Mouse (Mus musculus) lung, postnatal 4 days (tissue): ENCODE results near the gene Mical3.
A peak's percentile ranks its signal among the peaks of the same experiment; 100 is the strongest.
"Not testable (repeated sequence)": the region's sequence is repeated elsewhere in the genome, so short reads cannot be mapped to it uniquely, and the experiment has no call there.

Source experiments
- DNase-seq, 2 experiments: peaks; one replicate each; pipeline ENCODE4 v3.0.0; 2021

Gene Mical3

DNA sequence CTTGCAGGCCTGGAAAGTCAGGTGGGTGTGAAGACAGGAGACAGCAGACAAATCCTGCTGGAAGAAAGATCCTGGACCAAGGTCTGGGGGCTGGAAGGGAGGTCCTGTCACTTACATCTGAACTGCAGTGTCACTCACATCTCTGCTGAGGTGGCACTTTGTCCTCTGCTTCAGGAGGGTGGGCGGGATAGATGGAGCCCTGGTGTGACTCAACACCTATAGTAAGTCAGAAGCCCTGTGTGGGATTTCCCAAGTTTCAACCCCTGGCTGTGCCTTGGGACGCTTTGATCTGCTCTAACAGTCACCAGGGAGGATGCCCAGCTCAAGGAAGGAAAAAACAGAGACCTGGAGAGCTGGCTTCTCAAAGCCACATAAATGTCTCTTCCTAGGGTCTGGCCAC lies 203.9 kb downstream of the Mical3 start:
- DNase-seq: no peak

DNA sequence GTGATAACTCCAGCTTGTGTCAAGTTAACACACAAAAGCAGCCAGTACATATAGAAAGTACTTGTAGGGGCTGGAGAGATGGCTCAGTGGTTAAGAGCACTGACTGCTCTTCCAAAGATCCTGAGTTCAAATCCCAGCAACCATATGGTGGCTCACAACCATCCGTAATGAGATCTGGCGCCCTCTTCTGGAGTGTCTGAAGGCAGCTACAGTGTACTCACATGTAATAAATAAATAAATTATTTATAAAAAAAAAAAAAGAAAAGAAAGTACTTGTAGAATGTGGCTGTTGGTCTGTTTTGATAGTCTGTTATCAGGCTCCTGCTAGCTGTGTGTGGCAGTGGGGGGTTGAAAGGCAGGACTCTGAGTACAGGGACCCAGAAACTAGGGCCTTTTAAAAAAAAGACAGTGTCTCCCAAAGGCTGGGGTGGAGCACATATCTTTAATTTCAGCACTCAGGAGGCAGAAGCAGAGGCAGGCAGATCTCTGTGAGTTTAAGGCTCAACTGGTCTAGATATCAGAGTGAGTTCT lies 205.9 kb downstream of the Mical3 start:
- DNase-seq: not testable (repeated sequence)

DNA sequence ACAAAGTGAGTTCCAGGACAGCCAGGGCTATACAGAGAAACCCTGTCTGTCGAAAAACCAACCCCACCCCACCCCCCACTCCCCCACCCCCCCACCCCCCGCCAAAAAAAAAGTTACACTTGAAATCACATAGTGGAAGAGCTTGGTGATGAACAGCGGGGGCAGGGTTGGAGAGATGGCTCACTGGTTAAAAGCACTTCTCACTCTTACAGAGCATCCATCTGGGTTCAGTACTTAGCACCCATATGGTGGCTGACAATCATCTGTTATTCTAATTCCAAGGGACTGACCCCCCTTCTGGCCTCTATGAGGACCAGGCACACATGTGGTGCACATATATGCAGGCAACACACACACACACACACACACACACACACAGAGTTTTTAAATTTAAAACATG lies 212.8 kb downstream of the Mical3 start:
- no peak for DNase-seq

DNA sequence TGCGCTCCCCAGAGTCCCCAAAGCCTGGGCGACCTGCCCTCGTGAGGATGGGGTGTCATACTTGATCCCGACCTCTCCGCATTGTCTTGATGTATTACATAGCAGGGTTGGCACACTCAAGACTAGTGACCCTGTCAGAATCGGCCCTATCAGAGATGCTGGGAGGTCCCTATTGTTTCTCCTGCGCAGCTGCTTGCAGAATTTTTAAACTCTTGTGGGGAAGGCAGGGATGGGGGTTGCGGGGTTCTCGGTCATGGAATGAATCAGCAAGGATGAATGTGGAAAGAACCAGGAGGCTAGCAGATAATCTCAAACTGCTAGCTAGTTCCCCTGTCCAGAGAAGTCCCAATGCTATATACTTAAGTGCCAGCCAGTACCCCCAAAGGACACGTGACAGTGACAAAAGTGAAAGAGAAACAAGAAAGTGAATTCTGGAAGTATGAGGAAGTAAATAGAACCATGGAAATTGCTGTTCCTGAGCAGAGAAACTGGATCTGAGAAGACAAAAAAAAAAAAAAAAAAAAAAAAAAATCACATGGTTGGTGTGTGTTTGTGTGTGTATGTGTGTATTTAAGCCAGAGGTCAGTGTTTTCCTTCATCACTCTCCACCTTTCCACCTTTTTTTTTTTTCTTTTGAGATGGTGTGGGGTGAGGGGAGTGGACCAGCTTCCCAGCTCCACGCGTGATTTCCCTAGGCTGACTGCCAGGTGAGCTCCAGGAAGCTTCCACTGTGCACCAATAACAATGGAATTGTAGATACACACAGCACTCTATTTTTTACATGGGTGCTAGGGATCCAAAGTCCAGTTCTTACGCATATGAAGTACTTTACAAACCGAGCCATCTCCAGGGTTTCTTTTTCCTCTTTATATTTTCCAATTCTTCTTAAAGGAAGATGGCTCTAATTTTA lies 213.6 kb downstream of the Mical3 start:
- DNase-seq: not testable (repeated sequence)

DNA sequence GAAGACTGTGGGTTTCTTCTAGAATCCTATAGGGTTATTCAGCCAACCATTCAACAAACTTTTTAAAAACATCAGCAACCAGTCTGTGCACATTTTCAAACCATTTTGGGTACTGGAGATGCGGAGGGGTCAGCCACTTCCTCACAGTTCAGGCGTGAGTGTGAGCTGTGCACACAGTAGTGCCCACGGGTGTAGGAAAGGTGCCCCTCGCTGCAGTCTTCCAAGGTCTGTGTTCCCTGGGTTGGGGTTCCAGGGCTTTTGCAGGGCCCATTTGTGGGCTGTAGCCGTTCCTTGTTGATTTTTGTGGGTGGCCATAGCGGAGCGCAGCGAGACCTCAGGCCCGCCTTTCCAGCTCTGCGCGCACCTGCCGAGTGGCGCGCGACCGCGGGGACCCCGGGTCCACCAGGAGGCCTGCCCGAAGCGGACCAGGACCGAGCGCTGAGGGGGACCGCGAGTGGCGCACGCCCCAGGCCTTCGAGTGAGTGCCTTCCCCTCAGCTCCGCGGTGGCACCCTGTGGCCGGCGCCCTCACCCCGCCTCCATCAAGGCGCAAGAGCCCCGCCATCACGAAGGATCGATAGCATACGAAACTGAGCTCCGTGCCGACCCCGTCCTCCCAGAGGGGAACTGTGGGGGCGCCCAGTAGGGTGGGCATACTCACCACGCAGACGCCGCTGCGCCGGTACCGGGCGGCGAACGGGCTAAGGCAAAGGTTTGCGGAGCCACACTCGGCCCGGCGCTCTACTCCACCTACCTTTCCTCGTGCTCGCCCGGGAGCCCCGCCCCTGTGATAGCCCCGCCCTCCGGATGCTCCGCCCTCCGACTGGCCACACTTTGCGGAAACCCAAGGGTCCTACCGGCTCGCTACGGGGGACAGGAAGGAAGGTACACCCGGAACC lies 214.5 kb downstream of the Mical3 start, which contains the start of gene Bid:
Bid (minus strand) TSS at position 780 of the 898 bp plus-strand sequence.
- DNase-seq: peak; percentile 92 to 95

DNA sequence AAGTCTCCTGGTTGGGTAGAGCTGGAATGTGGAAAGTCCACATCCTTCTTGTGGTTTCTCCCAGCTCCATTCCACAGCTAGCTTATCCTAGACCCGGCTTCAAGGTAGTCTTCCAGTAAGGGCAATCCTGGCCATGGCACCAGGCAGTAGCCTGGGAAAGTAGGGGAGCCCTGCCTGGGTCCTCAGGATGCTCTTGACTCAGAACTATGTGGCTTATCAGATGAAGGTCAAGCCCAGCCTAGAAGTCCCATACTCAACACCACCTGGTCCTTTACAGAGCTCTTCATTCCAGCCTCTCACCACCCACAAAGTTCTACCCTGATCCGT lies 215.2 kb downstream of the Mical3 start:
- no peak for DNase-seq

DNA sequence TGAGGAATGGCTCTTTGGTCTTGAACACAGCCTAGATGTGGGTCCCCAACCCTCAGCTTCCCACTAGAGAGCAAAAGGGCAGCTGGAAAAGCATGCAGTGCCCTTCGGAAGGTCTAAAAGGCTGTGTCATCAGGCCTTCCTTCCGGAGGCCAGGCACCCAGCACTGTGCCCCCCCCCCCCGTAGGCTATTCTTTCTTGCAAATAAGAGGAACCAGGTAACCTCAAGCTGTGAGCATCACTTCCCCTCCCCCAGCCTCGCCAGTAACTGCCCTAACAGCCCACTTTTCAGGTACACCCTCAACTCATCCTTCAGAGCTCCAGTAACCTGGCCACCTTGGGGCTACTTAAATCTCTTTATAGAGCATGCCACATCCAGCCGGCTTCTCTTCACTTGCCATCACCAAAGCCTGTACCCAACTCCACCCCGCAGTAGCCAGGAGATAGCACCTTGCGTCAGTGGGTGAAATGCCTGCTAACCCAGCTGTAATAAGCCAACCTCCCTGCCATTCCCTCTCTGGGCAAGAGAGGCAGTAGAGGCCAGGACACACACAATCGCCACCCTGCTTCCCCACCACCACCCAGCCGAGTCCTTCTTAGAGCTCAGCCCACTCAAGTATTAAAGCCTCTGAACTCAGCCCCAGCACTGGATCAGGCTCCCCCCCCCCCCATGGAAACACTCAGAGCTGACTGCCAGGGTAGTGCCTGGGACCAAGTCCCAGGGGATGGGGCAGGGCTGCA lies 215.7 kb downstream of the Mical3 start:
- DNase-seq: peak; percentile 58 to 69

DNA sequence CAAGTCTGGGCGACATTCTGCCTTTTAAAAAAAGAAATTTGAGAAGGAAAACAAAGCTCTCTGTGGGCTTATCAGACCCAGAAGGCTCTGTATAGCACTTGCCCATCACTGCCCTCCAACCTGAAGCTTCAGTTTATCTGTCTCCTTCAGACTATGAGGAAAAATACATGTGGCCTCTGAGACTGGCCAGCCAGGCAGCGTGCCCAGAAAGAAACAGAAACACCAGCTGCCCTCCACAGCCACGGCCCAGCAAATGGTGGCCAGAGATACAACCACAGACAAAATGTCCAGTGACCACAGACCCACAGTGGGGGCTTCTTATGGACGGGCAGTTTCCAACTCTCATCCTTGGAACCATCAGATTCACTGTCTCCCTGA lies 216.3 kb downstream of the Mical3 start:
- DNase-seq: no peak

DNA sequence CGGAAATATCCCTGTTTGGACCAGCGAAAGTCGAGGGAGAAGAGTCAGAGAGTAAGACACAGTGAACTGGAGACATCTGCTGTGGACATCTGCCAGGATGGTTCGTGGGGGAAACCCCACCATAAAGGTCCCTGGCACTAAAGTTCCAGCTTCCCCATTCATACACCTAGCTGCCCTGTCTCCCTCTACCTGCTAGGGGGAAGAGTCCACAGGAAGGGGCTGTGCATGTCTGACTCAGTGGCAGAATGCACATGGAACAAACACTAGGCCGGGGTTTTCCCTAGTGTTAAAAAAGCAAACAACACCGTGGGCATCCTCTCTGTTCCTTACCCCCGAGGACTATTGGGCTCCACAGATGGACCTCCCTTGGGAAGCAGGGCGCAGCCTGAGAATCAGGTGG lies 217.0 kb downstream of the Mical3 start:
- DNase-seq: no peak

DNA sequence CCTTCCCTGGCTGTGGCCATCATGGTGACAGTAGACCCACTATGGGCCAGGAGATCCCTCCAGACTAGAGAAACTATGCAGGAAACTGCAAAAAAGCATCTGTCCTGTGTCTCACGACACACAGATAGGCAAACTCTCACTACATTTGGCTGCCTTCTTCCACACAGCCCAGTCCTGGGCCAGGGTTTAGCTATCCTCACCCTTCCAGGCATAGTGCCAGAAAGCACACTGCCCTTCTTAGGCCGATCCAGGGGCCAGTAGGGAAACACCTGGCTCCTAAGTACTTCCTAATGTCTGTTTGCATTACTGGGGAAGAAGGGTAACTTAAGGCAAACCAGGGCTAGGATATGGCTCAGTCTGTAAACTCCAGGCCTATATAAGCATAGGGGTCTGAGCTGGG lies 217.9 kb downstream of the Mical3 start:
- DNase-seq: no peak

DNA sequence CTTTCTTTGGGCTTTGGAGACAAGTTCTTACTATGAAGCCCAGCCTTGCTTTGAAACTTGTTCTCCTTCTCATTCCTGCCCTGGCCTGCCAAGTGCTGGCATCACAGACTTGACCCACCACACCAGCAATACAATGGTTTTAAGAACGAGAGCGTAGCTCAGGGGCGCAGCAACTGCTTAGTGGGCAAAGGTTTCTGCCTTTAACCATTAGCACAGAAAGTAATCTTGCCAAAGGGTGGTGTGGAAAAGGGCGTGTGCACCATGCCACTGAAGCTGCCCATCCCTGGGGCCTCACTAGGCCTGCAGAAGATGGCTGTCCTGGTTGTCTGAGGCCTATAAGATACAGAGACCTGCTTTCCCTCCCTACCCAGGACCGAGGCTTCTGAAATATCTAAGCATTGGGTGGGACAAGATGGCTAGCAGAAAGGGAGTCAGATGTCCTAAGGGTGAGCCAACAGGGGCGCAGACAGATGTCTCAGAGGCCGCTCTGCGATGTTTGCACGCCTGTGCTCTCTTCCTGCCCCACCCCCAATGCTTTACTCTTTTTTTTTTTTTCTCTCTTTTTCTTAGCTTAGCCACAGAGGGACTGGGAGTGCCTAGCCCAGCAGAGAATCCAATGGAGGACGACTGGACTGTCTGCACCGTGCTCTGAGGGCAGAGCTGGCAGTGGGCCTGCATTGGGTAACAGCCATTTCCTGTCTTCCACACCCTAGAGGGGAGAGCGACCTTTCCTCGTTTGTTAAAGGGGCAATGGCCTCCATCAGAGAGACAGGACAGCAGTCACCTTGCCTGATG lies 219.4 kb downstream of the Mical3 start:
- DNase-seq: peak; percentile 52 to 65

DNA sequence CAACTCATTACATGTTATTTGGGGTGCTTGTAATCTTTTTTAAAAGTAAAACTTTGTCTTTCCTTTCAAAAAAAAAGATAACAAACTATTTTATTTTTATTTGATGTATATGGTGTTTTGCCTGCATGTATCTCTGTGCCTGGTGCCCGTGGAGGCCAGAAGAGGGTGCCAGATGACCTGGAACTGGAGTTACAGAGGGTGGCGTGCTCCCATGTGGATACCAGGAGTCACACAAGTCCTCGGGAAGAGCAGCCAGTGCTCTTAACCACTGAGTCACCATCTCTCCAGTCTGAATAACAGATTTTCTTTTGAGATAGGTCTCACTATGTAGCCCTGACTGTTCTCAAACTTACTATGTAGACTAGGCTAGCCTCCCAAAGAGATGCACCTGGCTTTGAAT lies 221.3 kb downstream of the Mical3 start:
- no peak for DNase-seq

DNA sequence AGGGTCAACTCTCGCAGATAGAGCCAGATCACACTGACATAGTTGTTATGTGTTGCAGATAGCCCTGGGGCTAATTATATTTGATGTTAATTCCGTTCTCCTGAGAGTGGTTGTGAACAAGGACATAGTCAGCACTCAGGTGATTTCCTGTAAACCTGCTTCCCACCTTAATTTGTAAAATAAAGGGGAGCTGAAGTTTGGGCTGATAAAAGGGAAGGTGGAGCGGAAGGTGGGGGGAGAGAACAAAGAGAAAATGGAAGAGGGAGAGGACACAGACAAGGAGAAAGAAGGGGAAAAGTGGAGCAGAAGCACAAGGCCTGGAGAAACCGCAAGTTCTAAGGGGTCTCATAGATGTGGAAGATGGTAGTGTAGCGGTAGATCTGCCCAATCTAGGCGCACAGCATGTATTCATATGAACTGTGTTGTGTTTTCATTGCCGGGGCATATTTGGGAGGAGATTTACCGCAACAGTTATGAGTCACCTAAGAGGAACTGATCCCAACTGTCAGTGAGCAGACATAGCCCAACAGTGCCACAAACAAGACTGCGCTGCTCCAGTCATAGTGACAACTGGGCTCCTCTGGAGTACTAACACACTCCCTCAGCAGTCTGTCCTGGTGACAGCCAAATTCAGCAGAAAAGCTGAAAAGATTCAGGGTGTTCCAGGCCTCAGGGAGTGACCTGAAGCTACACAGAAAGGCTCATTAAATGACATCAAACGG lies 222.8 kb downstream of the Mical3 start:
- DNase-seq: not testable (repeated sequence)

DNA sequence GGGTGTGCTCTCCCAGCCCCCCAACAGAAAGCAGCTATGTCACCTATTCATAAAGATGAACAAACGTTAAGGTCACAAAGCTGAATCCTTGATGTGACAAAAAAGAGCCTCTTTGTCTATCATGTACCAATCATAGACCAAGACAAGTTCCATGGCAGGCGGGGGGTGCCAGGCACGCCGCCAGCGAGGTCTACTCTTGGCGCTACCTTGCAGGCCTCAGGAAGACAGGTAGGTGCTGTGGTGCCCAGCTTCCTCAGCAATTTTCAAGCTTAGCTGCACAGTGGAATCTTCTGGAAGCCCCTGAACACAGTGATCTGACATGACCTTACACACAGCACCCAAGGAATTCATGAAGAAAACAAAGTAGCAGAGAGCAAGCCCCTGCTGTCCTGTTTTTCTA lies 224.3 kb downstream of the Mical3 start:
- no peak for DNase-seq

DNA sequence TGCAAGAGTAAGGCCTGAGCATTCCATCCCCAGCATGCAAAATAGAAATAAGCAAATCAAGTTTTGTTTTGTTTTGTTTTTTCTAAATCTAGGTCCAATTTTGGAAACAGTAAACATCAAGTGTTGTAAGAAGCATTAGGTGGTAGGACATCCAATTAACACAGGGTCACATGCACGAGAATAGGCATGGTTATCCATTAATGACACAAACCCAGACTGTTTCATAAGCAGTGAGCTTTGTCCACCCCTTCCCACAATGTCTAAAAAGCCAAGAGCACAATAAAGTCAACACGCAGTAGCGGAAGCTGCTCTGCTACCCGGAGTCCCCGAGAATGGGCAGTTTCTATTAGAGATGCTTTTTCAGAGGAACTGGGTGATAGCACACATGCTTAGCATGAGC lies 225.7 kb downstream of the Mical3 start:
- no peak for DNase-seq

DNA sequence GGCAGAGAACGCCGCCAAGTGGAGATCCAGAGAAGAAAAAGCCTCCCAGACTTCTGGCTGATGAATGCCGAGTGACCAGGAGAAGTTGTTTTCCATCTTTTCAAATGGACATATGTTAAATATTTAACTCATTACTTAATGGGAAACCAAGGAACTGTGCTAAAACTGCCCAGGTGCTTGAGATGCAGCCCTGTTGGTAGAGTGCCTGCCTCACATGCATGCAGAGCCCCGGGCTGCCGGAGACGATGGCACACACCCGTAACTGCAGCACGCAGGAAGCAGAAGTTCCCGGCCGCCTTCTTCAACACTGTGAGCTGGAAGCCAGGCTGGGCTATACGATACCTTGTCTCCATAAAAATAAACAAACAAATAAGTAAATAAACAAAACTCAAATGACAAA lies 226.8 kb downstream of the Mical3 start:
- no peak for DNase-seq

DNA sequence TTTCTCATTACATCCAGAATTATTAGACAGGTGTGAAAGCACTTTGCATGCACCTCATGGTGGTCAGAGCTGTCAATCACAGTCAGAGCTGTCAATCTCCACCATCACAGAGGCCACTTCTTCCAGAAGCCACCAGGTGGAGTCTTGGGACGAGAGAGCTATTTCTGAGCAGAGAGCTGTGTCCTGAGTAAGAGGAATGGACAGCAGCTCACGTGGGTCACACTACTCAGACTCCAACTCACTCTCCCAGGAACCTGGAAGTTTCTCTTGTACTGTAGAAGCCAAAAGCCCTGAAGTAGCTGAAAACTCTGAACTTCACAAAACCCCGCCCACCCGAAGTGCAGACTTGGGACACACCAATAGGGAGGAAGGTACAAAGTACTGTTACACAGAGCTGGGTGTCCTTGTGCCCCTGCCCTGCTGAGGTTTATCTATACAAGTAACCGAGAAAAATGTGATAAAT lies 227.3 kb downstream of the Mical3 start:
- peak in 1 of 2 experiments; percentile 53 for DNase-seq

DNA sequence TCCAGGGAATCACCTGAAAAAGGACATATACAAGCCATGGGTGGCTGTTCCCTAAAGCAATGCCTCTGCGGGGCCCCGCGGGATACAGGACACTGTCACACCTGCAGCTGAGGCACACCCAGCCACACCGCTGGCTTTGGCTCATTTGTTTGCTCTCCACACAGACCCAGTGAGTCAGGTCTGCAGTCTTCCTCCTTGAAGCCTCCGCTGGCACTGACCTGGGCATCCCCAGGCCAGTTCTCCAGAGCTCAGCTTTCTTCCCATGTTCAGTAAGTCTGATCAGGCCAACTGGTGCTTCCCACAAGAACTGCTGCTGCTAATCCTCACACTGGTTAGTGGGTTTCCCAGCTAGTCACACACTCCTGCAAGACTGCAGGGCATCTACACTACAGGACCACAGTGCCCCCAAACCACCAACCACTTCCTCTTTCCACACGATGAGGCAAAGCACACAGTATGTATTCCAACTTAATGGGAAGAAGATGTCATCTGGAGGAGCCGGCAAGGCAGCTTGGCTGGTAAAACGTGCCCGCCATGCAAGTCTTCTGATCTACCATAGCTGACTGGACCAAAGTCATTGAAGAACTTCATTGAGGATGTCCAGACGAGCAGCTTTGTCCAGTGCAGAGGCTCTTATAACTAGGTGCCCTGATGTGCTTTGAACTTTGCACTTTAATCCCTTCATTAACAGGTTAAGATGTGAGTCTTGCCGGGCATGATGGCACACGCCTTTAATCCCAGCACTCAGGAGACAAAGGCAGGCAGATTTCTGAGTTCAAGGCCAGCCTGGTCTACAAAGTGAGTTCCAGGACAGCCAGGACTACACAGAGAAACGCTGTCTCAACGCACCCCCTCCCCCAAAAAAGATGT lies 228.8 kb downstream of the Mical3 start:
- DNase-seq: no peak

DNA sequence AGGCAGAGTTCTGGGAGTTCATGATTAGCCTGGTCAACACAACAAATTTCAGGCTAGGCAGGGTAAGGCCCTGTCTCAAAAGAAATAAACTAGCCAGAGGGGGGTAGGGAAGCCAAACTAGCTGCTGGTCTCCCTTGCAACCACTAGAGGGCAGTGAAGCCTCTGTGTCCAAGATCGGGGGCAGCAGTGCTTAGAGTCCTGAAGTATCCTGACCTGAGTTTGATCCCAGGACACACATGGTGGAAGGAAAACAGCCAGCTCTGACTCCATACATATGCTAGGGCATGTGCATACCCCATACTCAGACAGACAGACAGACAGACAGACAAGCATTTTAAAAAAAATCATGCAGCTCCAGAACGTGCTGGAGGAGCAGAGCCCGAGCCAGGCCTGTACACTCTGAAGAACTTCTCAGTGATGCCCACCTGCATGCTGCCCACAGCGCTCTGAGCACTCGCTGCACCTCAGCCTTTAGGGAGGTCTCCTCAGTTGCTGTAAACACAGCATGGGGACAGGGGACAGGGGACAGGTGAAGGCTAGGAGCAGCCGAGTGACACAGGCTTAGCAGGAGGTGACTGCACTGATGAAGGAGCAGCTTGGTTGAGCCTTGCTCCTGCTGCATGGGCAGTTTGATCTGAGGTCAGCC lies 232.5 kb downstream of the Mical3 start:
- DNase-seq: peak in 1 of 2 experiments; percentile 55

DNA sequence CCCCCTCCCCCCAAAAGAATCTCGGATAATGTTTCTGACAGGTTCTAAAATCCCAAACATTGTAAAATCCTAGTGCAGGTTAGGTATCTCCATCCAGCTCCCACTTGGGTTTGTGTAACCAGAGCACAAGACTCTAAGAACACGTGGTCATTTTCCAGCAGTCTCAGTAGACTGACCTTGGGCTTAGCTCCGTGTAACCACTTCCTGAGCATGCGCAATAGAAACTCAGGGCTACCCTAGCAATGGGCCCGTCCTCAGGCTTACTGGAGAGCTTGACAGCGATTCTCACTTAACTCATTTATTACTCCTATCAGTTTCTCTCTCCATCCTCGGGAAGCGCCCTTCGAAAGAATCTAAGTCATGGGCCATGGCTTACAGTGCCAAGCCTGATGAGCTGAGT lies 236.3 kb downstream of the Mical3 start:
- no peak for DNase-seq
